Mouse (Mus musculus) ES-E14 (cell line): ENCODE results near the gene Hdac4.

ENCODE experiments used
- CHD2 ChIP-seq: IDR thresholded peaks from 2 replicates; pipeline ENCODE4 v1.6.1; 2014; ENCODE audit warnings: mild to moderate bottlenecking, low read depth, low read length, inconsistent platforms
- MAFK ChIP-seq: IDR thresholded peaks from 2 replicates; pipeline ENCODE4 v1.6.1; 2014; ENCODE audit warnings: mild to moderate bottlenecking, low read depth, low read length, inconsistent platforms; ENCODE audit not compliant: insufficient read depth

DNA sequence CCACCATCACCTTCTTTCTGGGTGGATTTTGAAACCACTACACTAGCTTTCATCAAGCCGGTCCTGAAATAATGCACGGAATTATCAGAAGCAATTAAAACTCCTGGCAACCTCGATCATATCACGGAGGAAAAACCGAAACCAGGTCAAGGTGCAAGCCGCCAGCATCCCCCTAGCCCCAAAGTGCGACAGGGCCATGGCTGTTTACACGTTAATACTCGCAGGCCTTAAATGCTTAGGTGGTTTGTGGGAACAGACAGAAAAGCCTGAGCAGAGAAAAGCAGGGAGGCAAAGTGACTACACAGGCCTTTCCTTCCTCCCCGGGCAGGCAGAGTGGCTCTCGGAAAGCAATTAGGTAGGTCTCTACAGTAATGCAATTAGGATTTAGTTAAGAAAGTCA is 16.4 kb downstream of the Hdac4 start:
- TF ChIP-seq MAFK (no peak), CHD2 (no peak)
